10 mouse cellular contexts compared by ENCODE assay signal in the genomic region with DNA sequence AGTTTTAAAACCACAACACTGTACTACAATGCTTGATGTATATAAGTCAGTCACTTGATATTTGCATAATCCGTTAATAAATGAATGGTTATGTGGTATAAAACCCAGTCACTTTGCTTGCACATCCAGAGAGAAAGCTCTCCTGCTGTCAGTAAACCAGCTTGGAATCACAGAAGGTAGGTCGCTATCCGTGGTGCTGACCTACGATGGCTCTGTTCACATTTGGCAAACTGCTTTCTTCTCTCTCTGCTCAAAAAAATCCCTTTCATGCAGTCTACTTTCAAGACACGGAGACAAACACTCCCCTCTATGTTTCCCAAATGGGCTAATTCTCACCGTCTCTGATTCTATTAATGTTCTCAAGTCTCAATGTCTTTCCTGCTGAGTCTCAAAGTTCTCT. TPM values are rescaled to one million over a fixed set of nuclear protein-coding genes. Genes with fewer than 3 reads are reported as not detected.
DNase-seq lines count a peak whose midpoint lies in the region; ATAC-seq lines count a peak whose summit lies in the region.
"Had no signal": no experiment of that assay in that cellular context is flagged by ENCODE, and none has a peak within 500 bp of the region (broad histone marks: within the 10 kb centered on the region; RNA-seq: fewer than 3 reads in every experiment).

No protein-coding gene starts in this region.

- H3K27me3 ChIP-seq in heart, embryonic 11.5 days (ENCODE audit: control insufficient read depth, insufficient read depth, low read length): peaks cover 51% of the 10 kb centered on the region
- peaks cover 55% of the 10 kb centered on the region for H3K27me3 ChIP-seq in embryonic facial prominence, embryonic 13.5 days
- H3K27me3 ChIP-seq in limb, embryonic 10.5 days (ENCODE audit: low read depth, poor library complexity, severe bottlenecking): peaks cover 59% of the 10 kb centered on the region
- H3K27me3 ChIP-seq in neural tube, embryonic 15.5 days (replicated peaks): 0 out of 2 replicates have a peak, but pooled peaks cover 7% of the 10 kb centered on the region

- no peak overlapping the region for H3K9ac ChIP-seq in heart, embryonic 11.5 days (ENCODE audit: low read depth, low read length)
- no peak overlapping the region for H3K9ac ChIP-seq in embryonic facial prominence, embryonic 13.5 days
- peak overlapping the region; percentile 79 for H3K9ac ChIP-seq in neural tube, embryonic 15.5 days (replicated peaks)

- H3K4me1 ChIP-seq in heart, embryonic 11.5 days (ENCODE audit: control insufficient read depth, insufficient read depth, low read length): 0 out of 2 replicates have a peak, but pooled peaks cover 4% of the 10 kb centered on the region
- peaks cover 29% of the 10 kb centered on the region for H3K4me1 ChIP-seq in embryonic facial prominence, embryonic 13.5 days
- H3K4me1 ChIP-seq in limb, embryonic 10.5 days: peaks cover 26% of the 10 kb centered on the region
- peaks cover 27% of the 10 kb centered on the region for H3K4me1 ChIP-seq in neural tube, embryonic 15.5 days

- 1% methylated on average over 6 of the region's 6 CpGs for WGBS in heart, embryonic 11.5 days (ENCODE audit: insufficient replicate concordance)
- WGBS in embryonic facial prominence, embryonic 13.5 days: under 1% methylated on average over 6 of the region's 6 CpGs
- 1% methylated on average over 6 of the region's 6 CpGs for WGBS in limb, embryonic 10.5 days
- WGBS in neural tube, embryonic 15.5 days: 2% methylated on average over 6 of the region's 6 CpGs

- peak; percentile 61 for DNase-seq in heart, postnatal 4 days
- peak; percentile 14 for DNase-seq in adipocyte (ENCODE audit: low spot score)
- peak; percentile 80 for DNase-seq in limb, embryonic 10.5 days (ENCODE audit: low spot score)
- no peak for DNase-seq in urinary bladder, postnatal 25 days (ENCODE audit: low spot score)

- no peak for ATAC-seq in heart, embryonic 11.5 days (replicated peaks; ENCODE audit: insufficient number of reproducible peaks, low FRiP score, low TSS enrichment)
- ATAC-seq in embryonic facial prominence, embryonic 13.5 days (ENCODE audit: insufficient number of reproducible peaks, insufficient read depth, low FRiP score, low TSS enrichment, low read depth): no peak
- no peak for ATAC-seq in neural tube, embryonic 15.5 days (ENCODE audit: low FRiP score)
- ATAC-seq in monocyte, adult 5-6 weeks (replicated peaks; ENCODE audit: insufficient number of reproducible peaks, low FRiP score, low TSS enrichment, poor library complexity, severe bottlenecking): no peak

- no peak overlapping the region for H3K27ac ChIP-seq in heart, embryonic 11.5 days (ENCODE audit: low read depth, low read length)
- no peak overlapping the region for H3K27ac ChIP-seq in embryonic facial prominence, embryonic 13.5 days
- no peak overlapping the region for H3K27ac ChIP-seq in limb, embryonic 10.5 days
- peak overlapping the region; percentile 87 for H3K27ac ChIP-seq in neural tube, embryonic 15.5 days (replicated peaks)

- no peak overlapping the region for H3K4me3 ChIP-seq in heart, embryonic 11.5 days (ENCODE audit: low read depth, low read length)
- no peak overlapping the region for H3K4me3 ChIP-seq in embryonic facial prominence, embryonic 13.5 days
- H3K4me3 ChIP-seq in limb, embryonic 10.5 days: no peak overlapping the region
- H3K4me3 ChIP-seq in neural tube, embryonic 15.5 days (replicated peaks): peak overlapping the region; percentile 75

- no peaks in the 10 kb centered on the region for H3K9me3 ChIP-seq in heart, embryonic 11.5 days (replicated peaks; ENCODE audit: control insufficient read depth, low read length)
- no peaks in the 10 kb centered on the region for H3K9me3 ChIP-seq in embryonic facial prominence, embryonic 13.5 days
- no peaks in the 10 kb centered on the region for H3K9me3 ChIP-seq in limb, embryonic 10.5 days (replicated peaks)
- no peaks in the 10 kb centered on the region for H3K9me3 ChIP-seq in neural tube, embryonic 15.5 days (replicated peaks)

- no peaks in the 10 kb centered on the region for H3K36me3 ChIP-seq in heart, embryonic 11.5 days (ENCODE audit: control insufficient read depth, insufficient read depth, low read length)
- no peaks in the 10 kb centered on the region for H3K36me3 ChIP-seq in embryonic facial prominence, embryonic 13.5 days
- no peaks in the 10 kb centered on the region for H3K36me3 ChIP-seq in limb, embryonic 10.5 days
- H3K36me3 ChIP-seq in neural tube, embryonic 15.5 days: no peaks in the 10 kb centered on the region

- no peak overlapping the region for H3K4me2 ChIP-seq in heart, embryonic 11.5 days
- peak overlapping the region; percentile 85; the same call in 1 of the 2 replicates for H3K4me2 ChIP-seq in embryonic facial prominence, embryonic 13.5 days
- H3K4me2 ChIP-seq in neural tube, embryonic 15.5 days: peak overlapping the region; percentile 89

RNA-seq across cellular contexts. Expression of a gene that starts 0.8 kb away (rescaled TPM):
- total RNA-seq in heart, postnatal 4 days (2021): not detected
- polyA plus RNA-seq in heart, embryonic 11.5 days (2014; fragmentation: Nextera tagmentation; extraction: Ambion mirVana): 0.35 and 0.44 TPM in 2 replicates
- 4.0 and 4.7 TPM in 2 replicates for polyA plus RNA-seq in embryonic facial prominence, embryonic 13.5 days (2015; fragmentation: Nextera tagmentation; extraction: Ambion mirVana)
- 0.10 and 0.20 TPM in 2 replicates for polyA plus RNA-seq in limb, embryonic 10.5 days (2016; fragmentation: Nextera tagmentation; extraction: Ambion mirVana)
- 64.5 and 69.1 TPM in 2 replicates for polyA plus RNA-seq in neural tube, embryonic 15.5 days (2015; fragmentation: Nextera tagmentation; extraction: Ambion mirVana)
- 0.19 TPM in 1 of 3 replicates, not detected in the others for total RNA-seq in monocyte, adult 5-6 weeks (2017)
- polyA plus RNA-seq: liver, embryonic 16.5 days; testis, adult 2 months had no signal

Comparison
In these comparisons a context has a peak if more than half of its experiments do, and no peak if none do; other contexts are left out.
1. RNA of a gene that starts 0.8 kb away (polyA plus RNA-seq): 64.5 to 69.1 TPM in neural tube, embryonic 15.5 days; 4.0 to 4.7 TPM in embryonic facial prominence, embryonic 13.5 days, 0.35 to 0.44 TPM in heart, embryonic 11.5 days and 0.10 to 0.20 TPM in limb, embryonic 10.5 days; every median in the first group is over 10 times any median in the second.